Mouse (Mus musculus) adrenal gland, postnatal 10 days (tissue): ENCODE results near the gene Tnp1. TPM values are rescaled to one million over a fixed set of nuclear protein-coding genes. Genes with fewer than 3 reads are reported as not detected.
A peak's percentile ranks its signal among the peaks of the same experiment; 100 is the strongest.

Experiments
- DNase-seq: peaks from one replicate; pipeline ENCODE4 v3.0.0; 2021; ENCODE audit warnings: mixed read lengths
- long read RNA-seq, 2 experiments: library from polyadenylated mRNA; stranded (forward); transcript quantifications; one replicate each; pipeline ENCODE4 v2.0.0; 2021
- total RNA-seq, 2 experiments: library from RNA; stranded (reverse); gene quantifications; 2 replicates each; pipeline ENCODE4 v1.2.3; 2021

Tnp1 gene
- total RNA-seq, result not detected
- long read RNA-seq, experiment 1, result 0 reads
- long read RNA-seq, experiment 2, result 0 reads

DNA sequence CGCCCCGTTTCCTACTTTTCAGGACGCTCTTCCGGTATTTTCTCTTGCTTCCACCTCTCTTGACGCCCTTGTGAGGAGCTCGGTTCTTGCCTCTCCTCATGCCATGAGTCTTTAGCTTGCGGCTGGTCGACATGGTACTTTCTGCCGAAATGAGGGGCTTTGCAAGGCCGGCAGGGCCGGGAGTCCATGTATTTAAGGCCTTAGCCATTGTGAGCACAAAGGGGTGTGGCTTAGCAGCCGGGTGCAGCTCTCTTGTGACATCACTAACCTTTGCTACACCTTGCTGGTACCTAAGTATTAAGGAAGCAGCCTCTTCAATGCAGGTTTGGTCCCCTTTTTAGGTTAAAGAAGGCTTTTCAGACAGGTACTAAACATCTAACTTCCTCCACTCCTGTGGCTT lies at the start of gene Tnp1:
TSS of gene Tnp1 (minus strand) at position 179 of the 400 bp plus-strand sequence.
- DNase-seq, result no peak

DNA sequence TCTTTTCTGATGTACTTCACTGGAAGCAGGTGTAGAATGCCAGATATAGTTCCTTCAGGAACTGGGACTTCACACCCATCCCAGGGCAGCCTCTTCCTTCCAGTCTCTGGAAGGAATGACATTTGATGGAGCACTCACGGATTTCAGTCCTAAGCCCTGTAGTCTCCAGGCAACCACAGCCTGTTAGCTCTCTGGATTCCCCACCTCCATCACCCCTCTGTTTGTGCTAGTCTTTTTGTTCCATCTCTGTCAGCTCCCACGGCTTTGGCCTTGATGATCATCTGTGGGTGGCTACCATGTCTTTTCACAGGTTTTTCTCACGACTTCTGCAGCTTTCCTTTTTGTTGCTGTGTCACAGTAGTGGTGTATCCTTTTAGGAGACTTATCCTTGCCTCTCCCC lies 48.6 kb upstream of the Tnp1 start:
- DNase-seq, result no peak

DNA sequence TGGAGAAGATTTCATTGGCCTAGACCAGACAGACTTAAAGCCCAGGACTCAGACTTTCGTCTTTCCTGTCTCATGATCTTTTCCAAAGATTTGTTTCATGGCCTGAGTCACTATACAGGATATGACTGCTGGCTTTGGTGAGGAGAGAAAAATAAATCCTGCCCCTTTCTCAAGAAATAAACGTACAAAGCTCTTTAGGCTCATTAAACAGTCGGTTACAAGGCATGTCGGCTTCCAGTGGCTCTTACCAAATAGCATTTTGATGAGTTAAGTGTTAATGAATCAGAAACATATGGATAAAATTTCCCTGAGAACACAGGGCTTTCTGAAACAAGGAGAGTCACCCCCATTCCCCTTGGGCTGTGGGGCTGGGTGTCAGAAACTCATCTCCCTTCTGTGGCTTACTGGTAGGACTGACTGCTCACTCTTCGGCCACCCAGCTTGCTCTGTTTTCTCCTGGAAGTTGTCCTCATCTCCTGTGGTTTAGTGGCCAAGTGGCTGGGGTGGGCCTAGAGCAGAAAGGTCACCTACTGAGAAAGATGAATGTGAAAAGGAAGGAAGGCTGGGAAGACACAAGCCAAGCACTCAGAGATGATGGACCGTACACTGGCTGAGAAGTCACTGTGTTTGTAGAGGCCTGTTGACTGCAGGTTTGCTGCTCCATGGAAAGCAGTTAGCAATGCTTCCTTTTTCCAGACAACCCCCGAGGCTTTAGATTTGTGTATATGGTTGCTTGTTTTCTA lies 46.0 kb upstream of the Tnp1 start:
- DNase-seq, result no peak

DNA sequence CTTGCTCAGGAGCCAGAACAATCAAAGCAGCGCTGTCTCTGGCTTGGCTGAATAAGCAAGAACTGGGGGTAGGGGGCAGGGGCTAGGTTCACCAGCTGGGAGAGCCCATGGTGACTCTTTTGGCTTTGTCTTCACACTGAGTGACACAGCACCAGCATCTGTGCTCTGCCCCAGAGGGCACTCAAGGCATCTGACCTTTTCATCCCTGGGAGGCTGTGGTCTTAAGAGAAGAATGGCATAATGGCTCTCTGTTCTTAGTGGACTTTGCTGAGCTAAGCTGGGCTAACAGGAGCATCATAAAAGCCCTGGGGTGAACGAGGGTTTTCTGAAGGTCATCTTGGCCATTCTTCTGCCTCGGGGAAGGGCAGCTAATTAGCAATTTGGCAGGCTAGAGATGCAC lies 44.6 kb upstream of the Tnp1 start:
- no peak for DNase-seq

DNA sequence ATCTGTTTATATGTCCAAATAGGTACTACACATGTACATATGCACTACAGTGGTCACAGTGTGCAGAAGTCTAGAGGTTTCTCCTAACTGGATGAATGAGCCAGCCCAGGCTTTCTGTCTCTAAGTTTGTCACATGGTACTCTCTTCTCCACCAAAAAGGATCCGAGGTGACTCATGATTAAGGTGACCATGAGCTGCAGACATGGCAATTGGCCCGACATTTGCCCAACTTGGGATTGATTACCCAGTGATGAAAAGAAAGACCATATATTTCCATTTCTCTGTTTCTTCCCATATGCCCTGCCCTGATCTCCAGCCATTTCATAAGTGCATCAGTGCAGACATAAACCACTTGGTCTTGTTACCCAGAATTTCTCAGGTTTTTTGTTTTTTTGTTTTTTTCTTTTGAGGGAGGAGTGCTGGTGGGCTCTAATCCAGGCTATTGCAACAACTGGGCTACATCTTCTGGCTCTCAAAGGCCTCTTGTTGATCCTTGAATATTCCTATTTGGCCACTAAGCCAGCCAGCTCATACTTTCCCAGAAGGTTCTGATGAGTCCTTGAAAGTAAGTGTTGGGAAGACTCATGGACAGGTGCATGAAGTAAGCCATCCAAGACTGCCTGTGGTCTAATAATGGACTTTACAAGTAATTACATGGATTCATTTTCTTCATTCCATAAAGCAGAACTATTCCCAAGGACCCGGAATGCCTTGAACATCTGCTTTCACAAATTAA lies 40.7 kb upstream of the Tnp1 start:
- DNase-seq, result peak; percentile 40

DNA sequence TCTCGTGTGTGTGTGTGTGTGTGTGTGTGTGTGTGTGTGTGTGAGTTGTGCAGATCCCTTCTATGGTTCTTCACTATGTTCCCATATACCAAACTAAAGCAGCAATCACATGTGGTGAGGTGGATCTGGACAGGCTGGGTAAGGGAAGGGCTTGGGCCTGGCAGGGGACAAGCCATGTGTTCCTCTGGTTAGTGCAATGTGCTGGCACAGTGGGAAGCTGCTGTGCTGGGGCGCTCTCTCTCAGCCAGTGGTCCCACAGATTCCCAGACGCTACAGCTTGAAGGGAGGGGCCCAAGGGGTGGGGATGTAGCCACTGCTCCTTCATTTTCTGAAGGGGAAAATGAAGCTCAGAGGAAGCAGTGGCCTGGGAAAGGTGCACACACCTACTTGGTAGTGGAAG lies 40.1 kb upstream of the Tnp1 start:
- no peak for DNase-seq

DNA sequence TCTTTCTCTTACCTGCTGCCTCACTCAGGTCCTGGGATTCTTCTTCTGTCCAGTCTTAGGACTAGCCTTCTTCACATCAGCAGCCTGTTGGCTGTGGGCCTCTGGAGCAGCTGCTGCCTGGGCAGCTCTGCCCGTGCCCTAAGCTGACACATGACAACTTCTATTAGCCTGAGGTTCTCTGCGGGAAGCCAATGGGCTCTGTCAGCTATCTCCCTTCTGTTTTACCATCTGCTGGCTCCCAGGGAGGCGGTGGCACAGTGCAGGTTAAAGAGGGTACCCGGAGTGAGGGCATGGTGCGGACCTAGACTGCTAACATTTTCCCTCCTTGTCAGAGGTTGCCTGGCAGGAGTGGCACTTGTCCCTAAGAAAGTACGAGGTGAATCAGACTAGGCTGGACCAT lies 39.5 kb upstream of the Tnp1 start:
- no peak for DNase-seq

DNA sequence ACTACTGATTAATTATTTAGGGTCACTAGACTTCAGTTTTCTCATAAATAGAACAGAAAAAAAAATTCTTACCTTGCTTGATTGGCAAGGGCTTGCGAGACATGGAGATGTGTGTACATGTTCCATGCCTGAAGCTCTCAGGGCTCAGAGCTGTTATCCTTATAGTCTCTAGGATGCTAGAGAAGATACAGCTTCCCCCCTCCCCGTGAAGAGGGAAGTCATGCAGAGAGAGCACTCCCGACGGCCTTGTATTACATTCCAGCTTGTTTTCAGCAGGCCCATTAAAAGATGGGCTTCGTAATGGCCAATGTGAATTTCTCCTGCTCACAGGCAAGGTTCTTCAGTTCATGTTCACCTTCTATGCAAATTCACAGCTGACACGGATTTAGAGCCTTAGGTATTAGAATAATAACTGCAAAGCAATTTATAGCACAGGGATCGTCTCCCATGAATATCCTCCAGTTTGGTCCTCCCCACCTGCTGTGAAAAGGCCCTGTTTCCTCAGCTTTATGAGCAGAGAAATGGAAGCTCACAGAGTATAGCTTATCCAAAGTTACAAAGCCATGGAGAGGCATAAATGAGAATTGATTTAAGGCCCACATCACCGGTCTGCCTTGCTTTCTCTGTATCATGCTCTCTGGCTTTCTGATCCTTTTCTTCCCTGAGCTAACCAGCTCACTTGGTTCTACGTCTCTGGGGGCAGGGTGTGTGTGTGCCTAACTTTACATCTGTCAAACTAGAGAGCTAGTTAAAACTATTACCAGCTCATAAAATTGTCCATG lies 38.0 kb upstream of the Tnp1 start:
- DNase-seq, result no peak

DNA sequence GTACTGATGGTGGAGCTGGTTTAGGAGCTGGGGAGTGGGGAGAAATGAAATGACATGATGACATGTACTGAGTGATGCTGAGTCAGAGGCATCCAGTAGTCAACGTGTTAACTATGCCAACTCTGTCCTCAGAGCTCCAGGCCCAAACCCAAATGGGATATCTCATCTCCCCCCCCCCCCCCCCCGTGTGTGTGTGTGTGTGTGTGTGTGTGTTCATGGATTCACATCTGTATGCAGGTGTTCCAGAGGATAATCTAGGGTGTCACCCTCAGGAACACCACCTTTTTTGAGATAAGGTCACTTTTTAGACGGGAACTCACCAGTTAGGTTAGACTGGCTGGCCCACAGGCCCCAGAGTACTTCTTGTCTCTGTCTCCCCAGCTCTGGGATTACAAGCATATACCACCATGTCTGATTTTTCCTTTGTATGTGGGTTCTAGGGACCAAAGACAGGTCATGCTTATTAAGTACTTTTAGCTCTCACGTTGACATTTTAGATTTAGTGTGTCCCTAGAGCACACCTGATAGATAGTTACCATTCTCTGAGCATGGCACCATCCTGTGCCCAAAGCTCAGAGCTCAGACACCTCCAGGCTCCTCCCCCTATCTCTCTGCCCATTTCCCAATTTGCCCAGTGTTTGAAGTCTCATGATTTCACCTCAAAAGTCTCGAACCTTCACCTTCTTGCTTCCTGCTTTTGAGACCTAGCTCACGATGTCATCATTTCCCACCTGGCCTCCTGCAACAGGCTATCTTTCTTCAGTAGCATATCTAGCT lies 31.4 kb upstream of the Tnp1 start:
- DNase-seq, result no peak

DNA sequence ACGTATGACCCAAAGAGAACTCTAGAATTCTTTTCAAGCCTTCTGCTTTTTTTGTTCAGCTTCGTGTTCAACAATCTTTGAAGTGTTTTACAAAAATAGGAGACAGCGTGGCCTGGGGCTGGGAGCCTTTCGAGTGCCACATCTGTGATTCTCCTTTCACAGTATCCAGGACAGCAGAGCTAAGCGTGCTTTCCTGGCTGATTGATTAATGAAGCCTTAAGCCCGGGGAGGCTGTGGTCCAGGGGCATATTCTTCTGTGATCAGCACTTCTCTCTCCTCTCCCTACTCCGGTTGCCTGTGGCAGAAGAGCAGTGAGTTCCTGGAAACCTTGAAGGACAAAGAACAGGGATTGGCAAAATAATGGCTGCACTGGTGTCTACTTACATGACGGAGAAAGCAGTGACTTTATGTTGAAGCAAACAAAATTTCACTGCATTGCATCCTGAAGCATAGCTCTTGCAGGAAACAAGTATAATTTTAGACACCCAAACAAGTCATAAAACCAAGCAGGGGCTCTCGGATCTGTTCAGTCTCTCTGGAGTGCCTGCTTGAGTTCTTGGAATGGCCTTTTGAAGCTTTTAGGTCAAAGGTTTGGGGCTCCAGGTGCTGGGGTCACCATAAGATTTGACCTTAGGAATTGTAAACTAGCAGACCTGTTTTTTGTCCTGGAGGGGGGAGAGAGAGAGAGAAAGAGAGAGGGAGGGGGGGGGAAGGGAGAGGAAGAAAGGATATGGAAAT lies 30.4 kb upstream of the Tnp1 start:
- DNase-seq, result no peak

DNA sequence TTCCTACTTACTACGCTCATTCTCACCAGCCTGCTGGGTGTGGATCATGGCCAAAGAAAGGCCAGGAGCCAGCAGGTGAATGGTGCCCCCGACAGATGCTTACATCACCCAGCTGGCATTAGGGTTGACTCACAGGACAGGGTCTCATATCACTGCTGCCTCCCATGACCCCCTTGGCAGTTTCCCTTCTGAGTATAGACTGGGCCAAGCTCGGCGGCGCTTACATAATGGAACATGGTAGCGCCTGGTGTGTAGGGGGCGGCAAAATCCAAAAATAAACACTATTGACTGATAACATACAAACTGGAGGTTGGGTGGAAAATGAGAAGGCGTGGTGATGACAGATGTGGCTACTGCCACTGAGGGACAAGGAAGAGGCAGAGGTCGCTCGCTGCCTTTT lies 28.0 kb upstream of the Tnp1 start:
- no peak for DNase-seq

DNA sequence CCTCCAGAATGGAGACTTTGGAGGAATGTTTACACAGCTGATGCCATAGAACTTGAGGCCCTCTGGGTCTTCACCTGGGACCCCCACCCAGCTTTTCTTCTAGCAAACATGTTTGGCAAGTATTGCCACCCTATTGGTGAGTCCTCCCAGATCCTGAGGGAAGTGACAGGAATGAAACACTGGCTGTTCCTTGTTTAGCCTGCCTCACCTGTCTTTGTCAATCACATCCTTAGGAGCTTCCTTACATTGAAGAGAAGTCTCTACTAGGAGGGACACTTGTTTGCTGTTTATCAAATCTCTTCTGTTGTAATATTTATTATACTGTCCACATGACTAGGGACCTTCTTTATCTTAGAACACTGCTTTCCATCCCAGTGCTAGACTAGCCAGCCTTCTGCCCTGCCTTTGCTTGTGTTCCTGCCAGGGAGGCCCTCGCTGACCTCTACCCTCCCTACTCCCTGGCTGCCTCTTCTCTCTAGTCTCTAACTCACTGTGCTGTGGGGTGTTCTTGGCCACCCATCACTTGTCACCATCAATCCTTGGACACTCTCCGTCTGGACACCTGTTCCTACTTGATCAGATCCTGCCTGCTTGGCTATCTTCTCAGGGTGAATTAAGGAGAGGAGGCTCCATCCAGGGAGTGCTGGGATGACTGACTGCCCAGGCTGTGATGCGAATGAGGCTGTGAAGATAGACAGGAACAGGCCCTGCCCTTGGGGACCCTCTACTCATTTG lies 25.1 kb upstream of the Tnp1 start:
- no peak for DNase-seq

DNA sequence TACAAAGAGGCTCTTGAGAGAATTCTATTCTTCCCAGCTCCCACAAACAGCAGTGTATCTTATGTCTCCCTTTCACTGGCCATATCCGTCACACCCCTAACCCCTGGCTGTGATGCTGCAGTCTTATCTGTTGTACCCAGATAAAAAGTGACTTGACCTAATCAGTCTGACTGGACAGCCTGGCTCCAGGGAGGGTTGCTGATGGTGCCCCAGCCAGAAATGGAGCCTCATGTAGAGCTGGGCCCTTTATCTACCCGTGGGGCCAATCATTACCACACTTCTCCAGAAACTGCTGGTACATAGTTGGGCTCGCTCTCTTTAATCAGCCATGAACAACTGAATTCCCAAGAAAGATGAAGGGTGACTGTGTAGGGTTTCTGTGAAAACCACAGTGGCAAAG lies 22.8 kb upstream of the Tnp1 start:
- no peak for DNase-seq

DNA sequence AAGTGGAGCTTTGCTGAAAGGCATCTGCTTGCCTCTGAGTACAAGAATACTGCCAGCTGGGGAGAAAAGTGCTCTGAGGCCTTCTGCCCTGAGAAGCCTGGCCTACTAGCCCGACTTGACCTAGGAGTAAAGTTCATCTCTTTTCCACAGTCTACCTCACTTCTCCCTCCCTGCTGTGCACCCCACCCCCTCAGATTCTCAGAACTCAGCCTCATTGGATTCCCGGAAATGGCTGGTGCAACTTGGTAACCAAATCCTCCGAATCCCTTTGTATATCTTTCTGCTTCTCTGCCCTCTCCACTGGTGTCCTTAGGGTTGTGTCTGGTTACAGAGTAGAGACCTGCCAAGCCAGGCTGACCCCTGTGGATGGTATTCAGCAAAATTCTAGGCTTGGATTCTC lies 20.8 kb upstream of the Tnp1 start:
- no peak for DNase-seq

DNA sequence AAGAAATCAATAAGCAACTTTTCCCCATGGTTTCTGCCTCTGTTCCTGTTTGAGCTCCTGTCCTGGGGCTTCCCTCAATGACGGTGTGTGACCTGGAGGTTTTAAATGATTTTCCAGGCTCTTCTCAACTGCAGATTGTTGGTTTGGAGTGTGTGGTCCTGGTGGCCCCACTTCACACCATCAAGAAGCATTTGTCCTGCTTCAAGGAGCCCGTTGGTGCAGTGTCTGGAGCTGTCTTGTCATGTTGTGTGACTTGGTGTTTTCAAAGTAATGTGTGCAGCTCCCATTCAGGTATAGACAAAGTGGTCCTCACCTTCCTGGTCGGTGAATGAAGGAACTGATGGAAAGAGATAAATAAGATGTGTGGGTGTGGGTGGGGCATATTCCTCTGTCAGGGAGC lies 20.0 kb upstream of the Tnp1 start:
- no peak for DNase-seq

DNA sequence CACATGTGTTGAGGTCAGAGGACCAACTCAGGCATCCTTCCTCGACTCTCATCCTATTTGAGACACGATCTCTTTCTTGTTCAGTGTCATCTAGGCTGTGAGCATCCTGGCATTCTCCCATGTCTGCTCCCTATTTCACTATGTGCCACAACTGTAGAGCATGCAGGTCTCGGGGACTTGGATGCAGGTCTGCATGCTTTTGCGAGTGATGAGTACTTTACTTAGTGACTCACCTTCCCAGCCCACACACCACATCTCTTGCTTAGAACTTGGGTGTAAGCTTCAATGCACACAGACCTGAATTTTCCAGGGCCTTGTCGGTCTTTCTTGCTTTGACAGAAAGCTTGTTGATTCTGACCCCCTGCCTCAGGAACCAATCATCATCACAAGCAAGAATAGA lies 16.8 kb upstream of the Tnp1 start:
- no peak for DNase-seq

DNA sequence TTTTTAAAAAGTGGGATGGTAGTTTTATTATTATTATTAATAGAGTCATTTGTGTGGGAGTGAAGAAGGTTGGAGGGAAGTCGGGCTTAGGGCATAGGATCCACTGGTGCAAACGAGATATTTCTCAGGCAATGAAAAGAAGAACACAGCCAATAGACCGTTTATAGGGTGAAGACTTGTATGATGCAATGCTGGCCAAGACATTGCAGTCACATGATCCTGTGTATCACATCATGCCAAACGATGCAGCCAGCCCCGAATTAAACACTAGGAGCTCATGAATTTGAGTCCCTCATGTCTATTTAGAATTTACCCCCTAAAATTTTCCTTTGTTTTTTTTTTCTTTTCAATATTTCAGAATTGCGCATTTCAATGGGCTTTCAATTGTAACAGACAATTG lies 13.0 kb upstream of the Tnp1 start:
- DNase-seq, result no peak

DNA sequence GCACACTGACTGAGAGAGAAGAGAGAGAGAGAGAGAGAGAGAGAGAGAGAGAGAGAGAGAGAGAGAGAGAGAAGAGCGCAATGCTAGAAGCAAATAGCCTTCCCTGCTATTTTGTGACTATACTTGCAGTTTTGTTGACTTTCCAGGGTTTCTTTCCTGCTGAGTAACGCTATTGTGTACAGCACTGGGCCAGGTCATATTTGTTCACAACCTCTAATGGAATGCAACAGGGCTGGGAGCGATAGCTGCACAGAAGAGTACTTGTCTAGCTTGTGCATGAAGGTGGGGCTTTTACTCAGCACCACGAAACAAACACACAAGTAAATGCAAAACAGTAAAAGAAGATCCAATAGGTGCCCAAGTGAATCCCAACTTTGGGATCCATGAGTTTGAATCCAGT lies 11.7 kb upstream of the Tnp1 start:
- no peak for DNase-seq

DNA sequence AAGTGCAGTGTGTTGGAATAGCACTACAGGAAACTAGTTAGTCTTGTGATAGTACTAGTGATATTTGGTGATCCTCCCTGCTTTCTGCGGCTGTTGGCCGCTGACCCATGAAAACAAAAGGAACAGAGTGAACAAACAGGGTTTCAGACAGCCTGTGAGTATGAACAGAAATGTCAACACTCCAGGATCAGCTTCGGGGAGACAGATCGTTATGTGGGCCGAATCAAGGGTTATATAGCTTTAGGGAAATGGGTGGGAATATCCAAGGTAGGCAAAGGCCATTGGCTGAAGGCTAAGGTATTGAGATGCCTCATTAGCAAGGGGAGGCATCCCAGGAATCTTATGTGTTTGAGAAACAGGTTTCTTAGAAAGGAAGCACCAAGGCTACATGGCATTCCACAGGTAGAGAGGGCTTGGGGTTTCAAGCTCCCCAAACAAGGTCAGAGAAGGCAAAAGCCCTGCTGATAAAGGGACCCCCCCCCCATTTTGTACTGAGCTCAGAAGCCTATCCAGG lies 11.1 kb upstream of the Tnp1 start:
- no peak for DNase-seq

DNA sequence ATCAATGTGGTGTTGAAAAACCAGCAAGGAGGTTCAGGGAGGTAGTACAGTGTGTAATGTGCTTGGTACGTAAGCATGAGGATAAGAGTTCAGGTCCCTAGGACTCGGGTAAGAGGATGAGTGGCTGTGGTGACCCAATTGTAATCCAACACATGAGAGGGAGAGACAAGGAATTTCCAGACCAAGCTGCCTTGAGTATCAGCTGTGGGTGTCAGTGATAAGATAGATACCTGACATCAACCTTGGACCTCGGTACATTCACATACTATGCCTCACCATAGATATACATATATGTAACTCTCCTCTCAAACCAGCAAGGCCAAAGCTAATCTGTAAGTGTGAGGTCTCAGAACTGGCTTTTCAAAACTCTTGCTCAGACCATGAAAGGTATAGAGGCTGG lies 10.4 kb upstream of the Tnp1 start:
- DNase-seq, result no peak

DNA sequence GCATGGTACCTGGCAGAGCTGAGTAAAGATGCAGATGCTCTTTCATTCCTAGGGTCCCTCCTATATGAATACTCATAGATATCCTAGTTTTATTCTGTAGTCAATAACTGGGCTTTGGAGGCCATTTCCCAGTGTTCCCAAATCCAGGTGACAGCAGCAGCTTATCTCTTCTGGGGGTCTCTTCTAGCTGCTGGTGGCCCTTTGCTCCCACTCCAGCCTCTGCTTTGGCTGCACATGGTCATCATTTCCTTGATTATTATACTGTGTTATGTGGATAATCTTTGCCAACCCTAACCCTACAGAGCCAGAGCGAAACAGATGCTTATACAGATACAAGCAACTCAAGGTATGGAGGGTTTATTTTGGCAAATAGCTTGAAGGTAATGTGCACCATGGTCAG lies 8.9 kb downstream of the Tnp1 start:
- no peak for DNase-seq
